Mouse (Mus musculus): Measurements from ENCODE around the gene Oas1f. TPM values are rescaled to one million over a fixed set of nuclear protein-coding genes. Genes with fewer than 3 reads are reported as not detected.
"Not testable (repeated sequence)": the region's sequence is repeated elsewhere in the genome, so short reads cannot be mapped to it uniquely, and the experiment has no call there.

The Oas1f gene
- not detected in 2 replicates for polyA plus RNA-seq (2016; fragmentation: Nextera tagmentation; extraction: Ambion mirVana)

- no peak for DNase-seq (ENCODE audit: low spot score)
- H3K27me3 ChIP-seq (ENCODE audit: insufficient read depth, poor library complexity, severe bottlenecking), result no peaks in the 10 kb centered on the region
- no peaks in the 10 kb centered on the region for H3K4me1 ChIP-seq (replicated peaks)
- no peaks in the 10 kb centered on the region for H3K36me3 ChIP-seq
- no peaks in the 10 kb centered on the region for H3K9me3 ChIP-seq
- H3K27ac ChIP-seq, result no peak within 1 kb of the TSS
- H3K4me3 ChIP-seq, result no peak within 1 kb of the TSS
- 77% methylated on average over 4 of the region's 4 CpGs for WGBS
Observed at GRCm38 (mm10) chr5:120847067-120847466, at the start of gene Oas1f. Gene Oas1f (plus strand): TSS chr5:120847367.

GRCm38 (mm10) chr5:120798147-120798546 lies 49.0 kb upstream of the Oas1f start:
- H3K4me1 ChIP-seq (replicated peaks); H3K27me3 ChIP-seq (ENCODE audit: insufficient read depth, poor library complexity, severe bottlenecking); DNase-seq (ENCODE audit: low spot score); H3K4me3 ChIP-seq; H3K9me3 ChIP-seq; H3K27ac ChIP-seq; H3K36me3 ChIP-seq: not testable (repeated sequence)
- 81% methylated on average over 5 of the region's 5 CpGs for WGBS

- not testable (repeated sequence) for H3K4me3 ChIP-seq; H3K4me1 ChIP-seq (replicated peaks); DNase-seq (ENCODE audit: low spot score); H3K27me3 ChIP-seq (ENCODE audit: insufficient read depth, poor library complexity, severe bottlenecking); H3K36me3 ChIP-seq; H3K9me3 ChIP-seq; H3K27ac ChIP-seq
- WGBS, result 67% methylated on average over 2 of the region's 2 CpGs
Observed at GRCm38 (mm10) chr5:120798943-120799342, 48.2 kb upstream of the Oas1f start.

- Histone ChIP-seq H3K4me1 (replicated peaks) (no peaks in the 10 kb centered on the region), H3K27ac (no peak overlapping the region), H3K4me3 (no peak overlapping the region), H3K27me3 (ENCODE audit: insufficient read depth, poor library complexity, severe bottlenecking) (no peaks in the 10 kb centered on the region), H3K9me3 (no peaks in the 10 kb centered on the region), H3K36me3 (no peaks in the 10 kb centered on the region)
- WGBS, result 81% methylated on average over 2 of the region's 2 CpGs
- no peak for DNase-seq (ENCODE audit: low spot score)
Observed at GRCm38 (mm10) chr5:120803596-120803995, 43.6 kb upstream of the Oas1f start.

- Histone ChIP-seq H3K27ac (no peak overlapping the region), H3K9me3 (no peaks in the 10 kb centered on the region)
- WGBS, result 90% methylated on average over 1 of the region's 1 CpGs
Observed at GRCm38 (mm10) chr5:120806458-120806857, 40.7 kb upstream of the Oas1f start.

GRCm38 (mm10) chr5:120809171-120809570 lies 38.0 kb upstream of the Oas1f start:
- 46% methylated on average over 6 of the region's 6 CpGs for WGBS
- no peaks in the 10 kb centered on the region for H3K36me3 ChIP-seq
- no peaks in the 10 kb centered on the region for H3K9me3 ChIP-seq
- peaks cover 13% of the 10 kb centered on the region for H3K4me1 ChIP-seq (replicated peaks)
- no peak overlapping the region for H3K27ac ChIP-seq
- DNase-seq (ENCODE audit: low spot score), result no peak
- no peak overlapping the region for H3K4me3 ChIP-seq
- no peaks in the 10 kb centered on the region for H3K27me3 ChIP-seq (ENCODE audit: insufficient read depth, poor library complexity, severe bottlenecking)

More at GRCm38 (mm10) chr5:120806458-120806857, 40.7 kb upstream of the Oas1f start:
- H3K4me1 ChIP-seq (replicated peaks), result no peaks in the 10 kb centered on the region
- H3K36me3 ChIP-seq, result no peaks in the 10 kb centered on the region
- H3K27me3 ChIP-seq (ENCODE audit: insufficient read depth, poor library complexity, severe bottlenecking), result no peaks in the 10 kb centered on the region
- DNase-seq (ENCODE audit: low spot score), result peak; percentile 57
- H3K4me3 ChIP-seq, result no peak overlapping the region

GRCm38 (mm10) chr5:120811951-120812819 lies 35.0 kb upstream of the Oas1f start, which contains the start of gene Oas1c:
Gene Oas1c (minus strand): TSS chr5:120812514.
- Histone ChIP-seq H3K9me3 (no peaks in the 10 kb centered on the region), H3K4me1 (replicated peaks) (peaks cover 13% of the 10 kb centered on the region), H3K27ac (peak within 1 kb of the TSS; percentile 57), H3K4me3 (peak within 1 kb of the TSS; percentile 41), H3K36me3 (no peaks in the 10 kb centered on the region), H3K27me3 (ENCODE audit: insufficient read depth, poor library complexity, severe bottlenecking) (no peaks in the 10 kb centered on the region)
- peak; percentile 73 for DNase-seq (ENCODE audit: low spot score)
- 7% methylated on average over 18 of the region's 18 CpGs for WGBS

- no peaks in the 10 kb centered on the region for H3K27me3 ChIP-seq (ENCODE audit: insufficient read depth, poor library complexity, severe bottlenecking)
- no peak for DNase-seq (ENCODE audit: low spot score)
- H3K9me3 ChIP-seq, result no peaks in the 10 kb centered on the region
- peaks cover 13% of the 10 kb centered on the region for H3K4me1 ChIP-seq (replicated peaks)
- H3K36me3 ChIP-seq, result no peaks in the 10 kb centered on the region
- H3K4me3 ChIP-seq, result peak overlapping the region; percentile 41
- H3K27ac ChIP-seq, result no peak overlapping the region
- WGBS, result 85% methylated on average over 6 of the region's 6 CpGs
Observed at GRCm38 (mm10) chr5:120813023-120813422, 34.1 kb upstream of the Oas1f start.

GRCm38 (mm10) chr5:120815949-120816348 lies 31.2 kb upstream of the Oas1f start:
- Histone ChIP-seq H3K36me3 (no peaks in the 10 kb centered on the region), H3K27me3 (ENCODE audit: insufficient read depth, poor library complexity, severe bottlenecking) (no peaks in the 10 kb centered on the region), H3K4me1 (replicated peaks) (peaks cover 13% of the 10 kb centered on the region), H3K9me3 (peaks cover 19% of the 10 kb centered on the region), H3K27ac (no peak overlapping the region), H3K4me3 (no peak overlapping the region)
- DNase-seq (ENCODE audit: low spot score), result no peak
- WGBS, result 73% methylated on average over 3 of the region's 3 CpGs

- no peak overlapping the region for H3K27ac ChIP-seq
- peaks cover 19% of the 10 kb centered on the region for H3K9me3 ChIP-seq
- DNase-seq (ENCODE audit: low spot score), result no peak
- no peaks in the 10 kb centered on the region for H3K4me1 ChIP-seq (replicated peaks)
- H3K4me3 ChIP-seq, result no peak overlapping the region
- no peaks in the 10 kb centered on the region for H3K36me3 ChIP-seq
- H3K27me3 ChIP-seq (ENCODE audit: insufficient read depth, poor library complexity, severe bottlenecking), result no peaks in the 10 kb centered on the region
Observed at GRCm38 (mm10) chr5:120818999-120819398, 28.2 kb upstream of the Oas1f start.

- Histone ChIP-seq H3K27me3 (ENCODE audit: insufficient read depth, poor library complexity, severe bottlenecking) (peaks cover 13% of the 10 kb centered on the region; the same call in 1 of the 2 replicates), H3K9me3 (no peaks in the 10 kb centered on the region), H3K36me3 (no peaks in the 10 kb centered on the region), H3K4me1 (replicated peaks) (peaks cover 11% of the 10 kb centered on the region), H3K27ac (no peak overlapping the region), H3K4me3 (no peak overlapping the region)
- WGBS, result 84% methylated on average over 4 of the region's 4 CpGs
- no peak for DNase-seq (ENCODE audit: low spot score)
Observed at GRCm38 (mm10) chr5:120831031-120831430, 16.1 kb upstream of the Oas1f start.

- Histone ChIP-seq H3K4me3 (no peak overlapping the region), H3K27ac (0 out of 2 replicates have a peak overlapping the region, but pooled peaks have one; percentile 13), H3K36me3 (no peaks in the 10 kb centered on the region), H3K4me1 (replicated peaks) (peaks cover 14% of the 10 kb centered on the region), H3K9me3 (no peaks in the 10 kb centered on the region), H3K27me3 (ENCODE audit: insufficient read depth, poor library complexity, severe bottlenecking) (peaks cover 17% of the 10 kb centered on the region; the same call in 1 of the 2 replicates)
- DNase-seq (ENCODE audit: low spot score), result peak; percentile 30
- WGBS, result 18% methylated on average over 17 of the region's 17 CpGs
Observed at GRCm38 (mm10) chr5:120833335-120834280, 13.6 kb upstream of the Oas1f start.
